Mouse (Mus musculus) right cerebral cortex, adult 2 months (tissue): ENCODE measurements around the gene Gadd45a.

ENCODE experiments used
- DNase-seq, 2 experiments: peaks; one replicate each; pipeline ENCODE4 v3.0.0; 2021 to 2022; ENCODE audit warnings: low spot score in 2 of 2

The Gadd45a gene

GRCm38 (mm10) chr6:66986063-66986462 is 51.2 kb downstream of the Gadd45a start:
- no peak for DNase-seq

GRCm38 (mm10) chr6:66985500-66985899 is 51.8 kb downstream of the Gadd45a start:
- no peak for DNase-seq
